22 mouse cellular contexts compared by ENCODE assay signal in genomic region chr1:59663456-59664135, GRCm38 (mm10).
"Had no signal": no experiment of that assay in that cellular context is flagged by ENCODE, and none has a peak within 500 bp of the region (broad histone marks: within the 10 kb centered on the region; RNA-seq: fewer than 3 reads in every experiment).

No protein-coding gene starts in this region.

- H3K4me2 ChIP-seq: heart, embryonic 12.5 days; hindbrain, embryonic 13.5 days; hindbrain, embryonic 15.5 days; limb, embryonic 12.5 days; liver, embryonic 12.5 days had no signal

- H3K27ac ChIP-seq: heart, adult 2 months; heart, embryonic 10.5 days; hindbrain, embryonic 13.5 days; hindbrain, embryonic 15.5 days; hindbrain, postnatal 0 days; layer of hippocampus, adult 2 months; left cerebral cortex, adult 2 months; limb, embryonic 10.5 days; limb, embryonic 12.5 days; liver, embryonic 12.5 days had no signal

- H3K9me3 ChIP-seq: heart, embryonic 10.5 days; heart, embryonic 12.5 days; hindbrain, embryonic 13.5 days; hindbrain, embryonic 15.5 days; limb, embryonic 10.5 days; limb, embryonic 12.5 days; liver, embryonic 12.5 days had no signal

- ATAC-seq: hindbrain, postnatal 0 days; intestine, postnatal 0 days; liver, embryonic 12.5 days had no signal

- DNase-seq: gastrocnemius, postnatal 14 days; gastrocnemius, postnatal 36 days; heart, adult 11 months; heart, adult 2 months; heart, postnatal 14 days; heart, postnatal 36 days; kidney, adult 18-20 months; kidney, adult 8-10 months; kidney, postnatal 10 days; kidney, postnatal 25 days; kidney, postnatal 4 days had no signal

- H3K9ac ChIP-seq: heart, embryonic 12.5 days; hindbrain, embryonic 13.5 days; hindbrain, embryonic 15.5 days; limb, embryonic 12.5 days; liver, embryonic 12.5 days had no signal

- H3K4me3 ChIP-seq: heart, adult 2 months; heart, embryonic 10.5 days; heart, embryonic 12.5 days; hindbrain, embryonic 13.5 days; hindbrain, embryonic 15.5 days; layer of hippocampus, adult 2 months; left cerebral cortex, adult 2 months; limb, embryonic 10.5 days; limb, embryonic 12.5 days; liver, embryonic 12.5 days had no signal

- H3K27me3 ChIP-seq: heart, embryonic 12.5 days; hindbrain, embryonic 13.5 days; hindbrain, embryonic 15.5 days; limb, embryonic 12.5 days; liver, embryonic 12.5 days had no signal

- H3K36me3 ChIP-seq: hindbrain, embryonic 13.5 days; hindbrain, embryonic 15.5 days had no signal
